Mouse (Mus musculus): Measurements from ENCODE around the gene Scd2.
"Not testable (repeated sequence)": the region's sequence is repeated elsewhere in the genome, so short reads cannot be mapped to it uniquely, and the experiment has no call there.

The Scd2 gene

GRCm38 (mm10) chr19:44292941-44293768 is at the start of gene Scd2:
TSS of gene Scd2 (plus strand) at chr19:44293674.
- no peak for DNase-seq (ENCODE audit: low read depth)

GRCm38 (mm10) chr19:44245761-44246171 is 47.7 kb upstream of the Scd2 start:
- DNase-seq (ENCODE audit: low read depth): peak; percentile 90

- no peak for DNase-seq (ENCODE audit: low read depth)
Observed at GRCm38 (mm10) chr19:44246341-44246911, 47.0 kb upstream of the Scd2 start.

- no peak for DNase-seq (ENCODE audit: low read depth)
Observed at GRCm38 (mm10) chr19:44247281-44248080, 46.0 kb upstream of the Scd2 start.

GRCm38 (mm10) chr19:44248081-44248853 is 45.2 kb upstream of the Scd2 start:
- peak; percentile 99 for DNase-seq (ENCODE audit: low read depth)

GRCm38 (mm10) chr19:44248854-44249351 is 44.6 kb upstream of the Scd2 start:
- DNase-seq (ENCODE audit: low read depth): no peak

- not testable (repeated sequence) for DNase-seq (ENCODE audit: low read depth)
Observed at GRCm38 (mm10) chr19:44251138-44251537, 42.3 kb upstream of the Scd2 start.

- no peak for DNase-seq (ENCODE audit: low read depth)
Observed at GRCm38 (mm10) chr19:44251936-44252558, 41.4 kb upstream of the Scd2 start.

- not testable (repeated sequence) for DNase-seq (ENCODE audit: low read depth)
Observed at GRCm38 (mm10) chr19:44254106-44254505, 39.4 kb upstream of the Scd2 start.

- no peak for DNase-seq (ENCODE audit: low read depth)
Observed at GRCm38 (mm10) chr19:44257377-44257966, 36.0 kb upstream of the Scd2 start.

- no peak for DNase-seq (ENCODE audit: low read depth)
Observed at GRCm38 (mm10) chr19:44259484-44259883, 34.0 kb upstream of the Scd2 start.

- peak; percentile 28 for DNase-seq (ENCODE audit: low read depth)
Observed at GRCm38 (mm10) chr19:44260487-44260886, 33.0 kb upstream of the Scd2 start.

GRCm38 (mm10) chr19:44261774-44262173 is 31.7 kb upstream of the Scd2 start:
- DNase-seq (ENCODE audit: low read depth): no peak

GRCm38 (mm10) chr19:44263581-44263980 is 29.9 kb upstream of the Scd2 start:
- no peak for DNase-seq (ENCODE audit: low read depth)

GRCm38 (mm10) chr19:44264226-44264625 is 29.2 kb upstream of the Scd2 start:
- no peak for DNase-seq (ENCODE audit: low read depth)

GRCm38 (mm10) chr19:44265300-44265699 is 28.2 kb upstream of the Scd2 start:
- DNase-seq (ENCODE audit: low read depth): peak; percentile 91

- DNase-seq (ENCODE audit: low read depth): no peak
Observed at GRCm38 (mm10) chr19:44265911-44266337, 27.6 kb upstream of the Scd2 start.

GRCm38 (mm10) chr19:44266458-44266823 is 27.0 kb upstream of the Scd2 start:
- no peak for DNase-seq (ENCODE audit: low read depth)

GRCm38 (mm10) chr19:44266824-44267498 is 26.5 kb upstream of the Scd2 start:
- DNase-seq (ENCODE audit: low read depth): peak; percentile 82

GRCm38 (mm10) chr19:44267499-44268002 is 25.9 kb upstream of the Scd2 start:
- DNase-seq (ENCODE audit: low read depth): peak; percentile 13
